Mouse (Mus musculus): ENCODE measurements around the gene Mier1.

GRCm38 (mm10) chr4:103067906-103068655, 46.1 kb upstream of the Mier1 start:
- TF ChIP-seq CTCF (IDR thresholded peaks at IDR 0.05) (no peak), POLR2A (IDR thresholded peaks at IDR 0.05; ENCODE audit: insufficient read depth, low read depth, low read length) (no peak)
